Mouse (Mus musculus): ENCODE measurements at regions not wholly inside any gene's neighbourhood (a gene's known extent, or its start where the extent isn't known, plus 50 kb on each side); places are given as distances from the start of the nearest gene placed in this dataset.

GRCm38 (mm10) chr10:125164671-125165070, 224.6 kb downstream of the Slc16a7 start:
- Histone ChIP-seq H3K4me3 (no peak overlapping the region), H3K27ac (no peak overlapping the region)
- no peak for TF ChIP-seq CTCF (IDR thresholded peaks at IDR 0.05)
- DNase-seq (ENCODE audit: extremely low spot score in 1 of 2, low spot score in 2 of 2), result no peak
- intact Hi-C loops (cut with DNase I), result no loop called here

DNA sequence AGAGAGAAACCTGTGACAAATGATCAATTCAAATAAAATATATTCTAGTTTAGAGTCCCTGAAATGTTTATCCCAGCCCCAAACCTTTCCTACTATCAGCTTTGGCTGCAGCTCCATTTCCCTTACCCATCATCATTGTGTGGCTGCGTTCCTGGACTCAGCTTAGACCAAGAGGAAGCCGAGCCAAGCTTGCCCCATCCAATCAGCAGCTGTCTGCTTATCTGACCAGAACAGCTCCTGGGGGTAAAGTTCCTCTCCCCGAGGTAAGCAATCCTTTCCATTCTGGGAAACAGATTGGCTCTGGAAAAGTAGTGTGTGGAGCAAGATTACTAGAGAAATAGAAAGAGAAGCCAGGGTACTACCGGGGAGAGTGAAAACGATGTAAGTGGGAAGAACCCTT, 228.2 kb downstream of the Slc16a7 start:
- no peak for TF ChIP-seq CTCF (IDR thresholded peaks at IDR 0.05)
- intact Hi-C loops (cut with DNase I), result no loop called here
- no peak for DNase-seq (ENCODE audit: extremely low spot score in 1 of 2, low spot score in 2 of 2)

GRCm38 (mm10) chr10:125148753-125149152, 240.5 kb downstream of the Slc16a7 start:
- DNase-seq (ENCODE audit: extremely low spot score in 1 of 2, low spot score in 2 of 2), result no peak
- Histone ChIP-seq H3K4me3 (no peak overlapping the region), H3K27ac (no peak overlapping the region)
- intact Hi-C loops (cut with DNase I), result no loop called here
- no peak for TF ChIP-seq CTCF (IDR thresholded peaks at IDR 0.05)

More for the DNA sequence above, 228.2 kb downstream of the Slc16a7 start:
- Histone ChIP-seq H3K27ac (no peak overlapping the region), H3K4me3 (no peak overlapping the region)

DNA sequence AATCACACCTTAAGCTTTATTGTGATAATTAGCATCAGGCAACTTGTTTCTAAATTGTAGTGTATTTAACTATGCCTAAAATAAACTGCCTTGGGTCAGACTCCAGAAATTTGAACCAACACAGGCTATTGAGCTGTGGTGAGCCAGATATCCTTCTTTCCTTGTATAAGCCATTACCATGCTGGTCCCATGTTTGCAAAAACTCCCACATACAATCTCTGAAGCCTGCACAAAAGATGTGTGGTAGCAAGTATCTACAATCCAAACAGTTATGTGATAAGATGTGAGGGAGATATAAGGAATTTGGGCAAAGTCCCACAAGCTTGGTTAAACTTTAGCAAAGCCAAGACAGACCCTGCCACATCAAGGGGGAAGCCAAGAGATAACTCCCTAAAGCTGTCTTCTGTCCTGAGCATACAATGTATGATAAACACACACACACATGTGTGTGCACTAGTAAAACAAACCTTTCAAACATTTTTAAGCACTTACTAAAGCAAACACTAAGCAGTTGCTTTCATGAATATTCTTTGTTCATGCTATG, 242.0 kb downstream of the Slc16a7 start:
- intact Hi-C loops (cut with DNase I), result no loop called here
- Histone ChIP-seq H3K4me3 (no peak overlapping the region), H3K27ac (no peak overlapping the region)
- no peak for DNase-seq (ENCODE audit: extremely low spot score in 1 of 2, low spot score in 2 of 2)
- TF ChIP-seq CTCF (IDR thresholded peaks at IDR 0.05), result no peak

GRCm38 (mm10) chr10:125146365-125146764, 242.9 kb downstream of the Slc16a7 start:
- no peak overlapping the region for H3K4me3 ChIP-seq
- no peak overlapping the region for H3K27ac ChIP-seq
- intact Hi-C loops (cut with DNase I), result no loop called here
- no peak for TF ChIP-seq CTCF (IDR thresholded peaks at IDR 0.05)
- no peak for DNase-seq (ENCODE audit: extremely low spot score in 1 of 2, low spot score in 2 of 2)

DNA sequence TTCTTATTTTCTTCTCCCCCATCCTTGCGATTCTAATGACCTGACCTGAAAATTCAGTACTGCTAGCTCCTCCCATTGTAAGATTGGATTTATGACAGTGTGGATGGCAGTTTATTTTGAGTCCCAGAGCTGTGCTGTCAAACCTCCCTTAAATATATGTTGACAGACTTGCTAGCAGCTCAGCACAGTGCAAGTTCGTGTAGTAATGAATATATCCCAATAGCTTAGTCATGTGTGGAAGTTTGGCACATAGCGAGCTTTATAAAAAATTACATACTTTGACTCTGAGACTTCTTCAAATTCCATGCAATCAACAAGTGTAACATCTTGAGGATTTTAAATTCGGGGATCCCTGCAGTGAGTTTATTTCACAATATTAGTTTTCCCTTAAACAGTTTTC, 243.5 kb downstream of the Slc16a7 start:
- intact Hi-C loops (cut with DNase I), result no loop called here
- TF ChIP-seq CTCF (IDR thresholded peaks at IDR 0.05), result no peak
- Histone ChIP-seq H3K27ac (no peak overlapping the region), H3K4me3 (no peak overlapping the region)
- no peak for DNase-seq (ENCODE audit: extremely low spot score in 1 of 2, low spot score in 2 of 2)

DNA sequence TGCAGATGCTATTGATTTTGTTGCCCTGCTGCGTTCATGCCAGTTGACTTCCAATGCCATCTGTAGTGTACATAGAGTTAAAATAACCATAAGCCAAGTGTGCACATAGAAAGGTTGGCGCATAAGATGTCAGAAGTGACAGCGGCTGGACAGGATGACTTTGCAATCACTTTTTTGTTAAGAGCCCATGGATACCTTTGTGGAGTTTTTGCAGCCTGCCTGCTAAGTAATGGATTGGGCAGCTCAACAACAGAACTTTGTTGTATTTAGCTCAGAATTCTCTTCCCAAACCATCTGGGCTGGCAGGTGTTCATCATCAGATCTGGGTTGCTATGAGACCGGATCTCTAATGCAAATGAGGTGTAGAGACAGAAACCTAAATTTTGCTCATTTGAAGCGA, 267.5 kb downstream of the Slc16a7 start:
- peak; percentile 40 to 45 for DNase-seq (ENCODE audit: extremely low spot score in 1 of 2, low spot score in 2 of 2)
- TF ChIP-seq CTCF (IDR thresholded peaks at IDR 0.05), result no peak
- H3K4me3 ChIP-seq, result no peak overlapping the region
- H3K27ac ChIP-seq, result no peak overlapping the region
- intact Hi-C loops (cut with DNase I), result loop anchor here (10.0 kb wide), 1 partner anchor 1857 kb away; the partner anchor contains the start of gene Fam19a2

- intact Hi-C loops (cut with DNase I), result loop anchor here (5.0 to 10.0 kb wide), 3 partner anchors 270 to 420 kb away; partner anchors contain the start of gene Slc16a7
- H3K27ac ChIP-seq, result no peak overlapping the region
- H3K4me3 ChIP-seq, result no peak overlapping the region
- peak; percentile 42 for TF ChIP-seq CTCF (IDR thresholded peaks at IDR 0.05)
- DNase-seq (ENCODE audit: extremely low spot score in 1 of 2, low spot score in 2 of 2), result no peak
Measured at GRCm38 (mm10) chr10:125114318-125114717, 274.9 kb downstream of the Slc16a7 start.

DNA sequence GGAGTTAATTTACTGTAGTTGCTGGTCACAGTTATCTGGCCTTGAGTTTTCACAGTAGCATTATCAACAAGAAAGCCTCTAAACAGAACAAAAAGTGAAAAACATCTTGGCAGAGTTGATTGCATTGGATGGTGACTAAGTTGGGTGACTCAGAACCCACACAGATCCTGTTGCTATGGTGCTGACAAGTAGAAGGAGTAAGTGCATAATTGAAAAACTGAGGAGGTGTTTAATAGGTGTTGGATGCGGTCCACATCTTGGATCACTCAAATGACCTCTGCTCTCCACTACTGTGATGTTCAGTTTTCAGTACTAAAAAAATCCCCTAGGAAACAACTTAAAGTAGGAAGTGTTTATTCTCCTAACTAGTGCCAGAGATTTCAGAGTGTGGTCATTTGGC, 280.3 kb downstream of the Slc16a7 start:
- intact Hi-C loops (cut with DNase I), result no loop called here
- DNase-seq (ENCODE audit: extremely low spot score in 1 of 2, low spot score in 2 of 2), result peak in 1 of 2 experiments; percentile 17
- no peak overlapping the region for H3K4me3 ChIP-seq
- no peak overlapping the region for H3K27ac ChIP-seq
- TF ChIP-seq CTCF (IDR thresholded peaks at IDR 0.05), result no peak

DNA sequence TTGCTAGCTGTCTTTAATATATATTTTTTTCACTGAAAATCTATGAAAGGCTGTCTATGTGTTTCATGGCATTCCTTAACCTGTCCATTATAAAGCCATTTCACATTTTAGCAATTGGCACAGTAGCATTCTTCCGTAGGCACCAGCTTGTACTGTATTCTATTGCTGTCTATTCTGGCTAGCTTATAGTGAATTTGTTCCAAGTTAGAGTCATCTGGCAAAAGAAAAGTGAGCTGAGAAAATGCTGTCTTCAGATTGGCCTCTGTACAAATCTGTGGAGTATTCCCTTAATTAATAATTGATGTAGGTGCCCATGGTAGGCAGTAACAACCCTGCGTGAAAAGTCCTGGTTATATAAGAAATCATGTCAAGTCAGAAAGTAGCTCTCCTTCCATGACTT, 304.3 kb downstream of the Slc16a7 start:
- DNase-seq (ENCODE audit: extremely low spot score in 1 of 2, low spot score in 2 of 2), result no peak
- no peak overlapping the region for H3K4me3 ChIP-seq
- no peak for TF ChIP-seq CTCF (IDR thresholded peaks at IDR 0.05)
- intact Hi-C loops (cut with DNase I), result no loop called here
- no peak overlapping the region for H3K27ac ChIP-seq

DNA sequence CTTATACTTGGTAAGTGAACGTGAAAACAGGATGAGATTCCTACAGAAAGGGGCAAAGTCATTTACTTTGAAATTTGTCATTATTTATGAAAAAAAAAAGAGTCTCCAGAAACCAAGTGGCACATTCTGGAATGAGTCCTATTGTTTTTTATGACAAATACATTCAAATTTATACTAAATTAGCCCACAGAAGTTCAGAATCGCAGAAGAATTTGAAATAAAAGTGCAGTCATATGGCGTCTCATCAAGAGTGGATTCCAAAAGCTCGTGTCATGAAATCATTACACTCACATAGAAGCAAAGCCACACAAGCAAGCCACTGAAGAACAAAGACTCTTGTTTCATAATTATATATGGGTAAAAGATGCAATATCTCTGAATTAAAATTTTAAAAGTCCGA, 316.9 kb downstream of the Slc16a7 start:
- no peak for TF ChIP-seq CTCF (IDR thresholded peaks at IDR 0.05)

GRCm38 (mm10) chr10:125070246-125070645, 319.0 kb downstream of the Slc16a7 start:
- Histone ChIP-seq H3K4me3 (no peak overlapping the region), H3K27ac (no peak overlapping the region)
- no peak for TF ChIP-seq CTCF (IDR thresholded peaks at IDR 0.05)
- intact Hi-C loops (cut with DNase I), result no loop called here
- DNase-seq (ENCODE audit: extremely low spot score in 1 of 2, low spot score in 2 of 2), result no peak

More for the DNA sequence above, 316.9 kb downstream of the Slc16a7 start:
- Histone ChIP-seq H3K4me3 (no peak overlapping the region), H3K27ac (no peak overlapping the region)
- DNase-seq (ENCODE audit: extremely low spot score in 1 of 2, low spot score in 2 of 2), result no peak
- intact Hi-C loops (cut with DNase I), result no loop called here

DNA sequence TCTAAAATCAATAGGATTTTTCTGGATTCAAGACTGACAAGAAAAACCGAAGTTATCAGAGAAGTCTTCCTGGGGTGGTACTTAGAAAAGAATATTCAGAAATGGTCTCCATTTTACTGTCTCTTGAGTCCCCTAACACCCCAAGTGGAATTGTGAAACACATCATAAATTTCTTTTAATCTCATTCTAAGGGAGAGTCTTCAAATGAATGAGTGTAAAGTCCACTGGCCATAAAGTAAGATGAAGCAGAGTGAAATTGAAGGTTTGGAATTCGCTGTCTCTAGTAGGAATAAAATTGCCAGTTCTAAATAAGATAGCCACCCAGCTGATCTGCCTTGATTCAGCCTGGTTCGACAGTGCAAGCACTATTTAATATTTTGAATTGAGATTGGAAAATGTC, 350.0 kb downstream of the Slc16a7 start:
- intact Hi-C loops (cut with DNase I), result no loop called here
- no peak for DNase-seq (ENCODE audit: extremely low spot score in 1 of 2, low spot score in 2 of 2)
- no peak overlapping the region for H3K4me3 ChIP-seq
- no peak for TF ChIP-seq CTCF (IDR thresholded peaks at IDR 0.05)
- H3K27ac ChIP-seq, result no peak overlapping the region

Data from left cerebral cortex, adult 2 months (tissue).